Mouse (Mus musculus): ENCODE data around the gene Slc39a3.

DNA sequence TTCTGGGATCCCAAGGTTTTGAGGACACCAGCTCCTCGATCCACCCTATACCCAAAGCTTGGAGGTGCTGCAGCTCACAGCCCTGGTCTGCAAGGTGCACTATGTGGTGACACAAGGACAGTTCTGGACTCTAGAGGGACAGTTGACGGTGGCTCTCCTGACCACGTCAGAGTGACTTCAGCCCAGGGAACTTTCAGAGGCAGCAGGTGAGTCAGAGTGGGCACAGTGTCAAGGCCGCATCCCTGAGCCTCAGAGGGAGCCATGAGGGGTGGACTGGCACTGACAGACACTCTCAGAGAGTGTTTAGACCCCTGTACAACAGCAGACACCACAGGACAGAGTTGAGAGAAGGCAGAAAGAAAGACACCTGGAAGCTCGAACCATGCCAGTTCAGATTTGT is 15.4 kb upstream of the Slc39a3 start:
- TF ChIP-seq GATA2 (IDR thresholded peaks at IDR 0.05; ENCODE audit: borderline replicate concordance, low read depth, low read length) (no peak), GATA1 (IDR thresholded peaks at IDR 0.05; ENCODE audit: borderline replicate concordance, low read length) (no peak), CTCF (IDR thresholded peaks at IDR 0.05; ENCODE audit: low read depth, low read length) (no peak)
